Mouse (Mus musculus) kidney, postnatal 25 days (tissue): ENCODE measurements around the gene Mrpl48.

Experiments used
- DNase-seq, 2 experiments: peaks; one replicate each; pipeline ENCODE4 v3.0.0; 2021; ENCODE audit warnings: mixed read lengths in 2 of 2

Gene Mrpl48

GRCm38 (mm10) chr7:100608130-100608741 lies at the start of gene Mrpl48:
Gene Mrpl48 (minus strand): TSS chr7:100608301.
- peak; percentile 51 to 72 for DNase-seq

- no peak for DNase-seq
Observed at GRCm38 (mm10) chr7:100656739-100657138, 48.6 kb upstream of the Mrpl48 start.

GRCm38 (mm10) chr7:100654441-100654840 lies 46.3 kb upstream of the Mrpl48 start:
- no peak for DNase-seq

- no peak for DNase-seq
Observed at GRCm38 (mm10) chr7:100653480-100654266, 45.6 kb upstream of the Mrpl48 start.

GRCm38 (mm10) chr7:100651011-100651410 lies 42.9 kb upstream of the Mrpl48 start:
- no peak for DNase-seq

GRCm38 (mm10) chr7:100650421-100650820 lies 42.3 kb upstream of the Mrpl48 start:
- DNase-seq = no peak

- no peak for DNase-seq
Observed at GRCm38 (mm10) chr7:100649826-100650225, 41.7 kb upstream of the Mrpl48 start.

- no peak for DNase-seq
Observed at GRCm38 (mm10) chr7:100649095-100649494, 41.0 kb upstream of the Mrpl48 start.

GRCm38 (mm10) chr7:100645147-100645546 lies 37.0 kb upstream of the Mrpl48 start:
- peak; percentile 72 to 79 for DNase-seq

- DNase-seq = no peak
Observed at GRCm38 (mm10) chr7:100642413-100642812, 34.3 kb upstream of the Mrpl48 start.

GRCm38 (mm10) chr7:100637657-100638056 lies 29.6 kb upstream of the Mrpl48 start:
- peak in 1 of 2 experiments; percentile 65 for DNase-seq

- peak; percentile 82 to 91 for DNase-seq
Observed at GRCm38 (mm10) chr7:100624538-100624937, 16.4 kb upstream of the Mrpl48 start.

GRCm38 (mm10) chr7:100622277-100622676 lies 14.2 kb upstream of the Mrpl48 start:
- no peak for DNase-seq

GRCm38 (mm10) chr7:100616121-100616857 lies 8.2 kb upstream of the Mrpl48 start:
- no peak for DNase-seq

GRCm38 (mm10) chr7:100608910-100609309 lies 809 bp upstream of the Mrpl48 start:
- DNase-seq = no peak

GRCm38 (mm10) chr7:100607214-100608129 lies 629 bp downstream of the Mrpl48 start, which contains the start of gene Rab6a:
Gene Rab6a (plus strand): TSS chr7:100607410.
- peak; percentile 98 to 100 for DNase-seq

GRCm38 (mm10) chr7:100600211-100600610 lies 7.9 kb downstream of the Mrpl48 start:
- no peak for DNase-seq

GRCm38 (mm10) chr7:100593349-100593748 lies 14.8 kb downstream of the Mrpl48 start:
- DNase-seq = no peak

GRCm38 (mm10) chr7:100591522-100591852 lies 16.6 kb downstream of the Mrpl48 start:
- no peak for DNase-seq

- DNase-seq = peak; percentile 84 to 92
Observed at GRCm38 (mm10) chr7:100590845-100591521, 17.1 kb downstream of the Mrpl48 start.

- no peak for DNase-seq
Observed at GRCm38 (mm10) chr7:100590504-100590844, 17.6 kb downstream of the Mrpl48 start.

GRCm38 (mm10) chr7:100589816-100590215 lies 18.3 kb downstream of the Mrpl48 start:
- no peak for DNase-seq
